Mouse (Mus musculus): ENCODE measurements at regions not wholly inside any gene's neighbourhood (a gene's known extent, or its start where the extent isn't known, plus 50 kb on each side); places are given as distances from the start of the nearest gene placed in this dataset.

- ATAC-seq (replicated peaks; ENCODE audit: insufficient number of reproducible peaks, low FRiP score, low TSS enrichment, poor library complexity, severe bottlenecking): no peak
Observed at GRCm38 (mm10) chr15:36895031-36895430, 112.5 kb downstream of the Zfp706 start.

DNA sequence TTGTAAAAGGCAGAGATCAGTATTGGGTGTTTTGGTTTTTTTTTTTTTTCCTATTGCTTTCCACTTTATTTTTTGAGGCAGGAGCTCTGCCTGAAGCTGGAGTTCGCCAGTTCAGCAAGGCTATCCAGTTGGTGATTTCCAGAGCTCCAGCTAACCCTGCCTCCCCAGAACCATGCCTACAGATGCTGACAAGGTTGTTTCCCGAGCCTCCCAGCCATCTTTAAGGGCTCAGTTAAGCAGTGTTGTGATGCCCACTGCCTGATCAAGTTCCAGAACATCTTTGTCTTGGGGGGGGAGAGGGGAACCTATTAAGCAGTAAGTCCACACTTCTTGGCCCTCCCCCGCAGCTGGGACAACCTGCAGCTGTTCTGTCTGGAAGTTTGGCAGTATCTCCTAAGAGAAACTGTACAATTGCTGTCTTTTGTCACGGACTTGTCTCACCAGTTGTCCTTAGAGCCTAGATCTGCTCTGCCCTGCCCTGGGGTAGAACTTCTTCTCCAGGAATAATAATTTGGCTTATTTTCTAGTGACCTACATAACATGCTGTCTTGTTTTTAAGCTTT is 114.1 kb downstream of the Zfp706 start:
- no peak for ATAC-seq (replicated peaks; ENCODE audit: insufficient number of reproducible peaks, low FRiP score, low TSS enrichment, poor library complexity, severe bottlenecking)

DNA sequence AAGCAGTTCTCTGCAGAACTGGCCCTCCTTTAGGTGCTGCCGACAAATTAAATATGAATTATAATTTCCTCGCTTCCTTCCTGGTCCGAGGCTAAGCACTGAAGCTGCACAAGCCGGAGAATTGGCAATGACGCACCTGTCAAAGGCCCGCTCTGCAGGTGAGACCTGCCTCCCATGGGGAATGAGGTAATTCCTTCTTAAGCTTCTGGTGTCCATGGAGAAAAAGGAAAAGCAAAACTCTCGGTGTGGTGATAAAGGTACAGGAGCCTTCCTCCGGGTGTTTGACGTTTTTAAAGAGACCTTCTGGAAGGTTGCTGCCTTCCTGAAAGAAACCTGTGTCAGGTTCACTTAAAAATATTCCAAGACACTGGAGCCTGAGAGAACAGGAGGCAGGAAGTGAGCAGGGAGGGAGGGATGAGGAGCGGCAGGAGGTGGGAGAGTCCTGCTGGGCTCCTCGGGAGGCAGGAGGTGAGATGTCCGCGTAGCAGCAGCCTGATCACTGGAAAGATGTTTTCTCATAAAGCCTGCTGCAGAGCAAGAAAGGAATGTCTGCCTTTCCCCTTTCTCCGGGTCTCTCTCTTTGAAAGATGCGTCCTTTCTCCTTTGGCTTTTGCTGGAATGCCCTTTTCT is 114.9 kb downstream of the Zfp706 start:
- no peak for ATAC-seq (replicated peaks; ENCODE audit: insufficient number of reproducible peaks, low FRiP score, low TSS enrichment, poor library complexity, severe bottlenecking)

DNA sequence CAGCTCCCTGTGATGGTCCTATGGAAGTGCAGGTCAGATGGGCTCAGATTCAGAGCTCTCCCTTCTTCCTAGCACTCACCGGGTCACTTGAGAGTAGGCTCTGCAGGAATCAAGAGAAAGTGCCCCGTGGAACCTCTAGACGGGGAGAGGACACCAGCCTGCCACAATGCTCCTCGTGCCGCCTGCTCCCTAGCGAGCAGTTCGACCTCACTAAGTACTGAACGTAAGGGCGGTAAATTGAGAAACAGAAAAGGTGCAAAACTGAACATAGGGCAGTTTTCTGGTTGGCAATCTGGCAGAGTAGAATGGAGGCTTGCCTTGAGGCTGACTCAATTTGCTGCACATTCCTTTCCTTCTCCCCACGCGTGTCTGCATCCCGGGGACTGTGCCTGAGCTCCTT is 115.7 kb downstream of the Zfp706 start:
- ATAC-seq (replicated peaks; ENCODE audit: insufficient number of reproducible peaks, low FRiP score, low TSS enrichment, poor library complexity, severe bottlenecking): no peak

- no peak for ATAC-seq (replicated peaks; ENCODE audit: insufficient number of reproducible peaks, low FRiP score, low TSS enrichment, poor library complexity, severe bottlenecking)
Observed at GRCm38 (mm10) chr15:36891296-36891695, 116.3 kb downstream of the Zfp706 start.

- ATAC-seq (replicated peaks; ENCODE audit: insufficient number of reproducible peaks, low FRiP score, low TSS enrichment, poor library complexity, severe bottlenecking): no peak
Observed at GRCm38 (mm10) chr15:36889072-36889471, 118.5 kb downstream of the Zfp706 start.

- peak; percentile 80 for ATAC-seq (replicated peaks; ENCODE audit: insufficient number of reproducible peaks, low FRiP score, low TSS enrichment, poor library complexity, severe bottlenecking)
Observed at GRCm38 (mm10) chr15:36888351-36889069, 119.1 kb downstream of the Zfp706 start.

DNA sequence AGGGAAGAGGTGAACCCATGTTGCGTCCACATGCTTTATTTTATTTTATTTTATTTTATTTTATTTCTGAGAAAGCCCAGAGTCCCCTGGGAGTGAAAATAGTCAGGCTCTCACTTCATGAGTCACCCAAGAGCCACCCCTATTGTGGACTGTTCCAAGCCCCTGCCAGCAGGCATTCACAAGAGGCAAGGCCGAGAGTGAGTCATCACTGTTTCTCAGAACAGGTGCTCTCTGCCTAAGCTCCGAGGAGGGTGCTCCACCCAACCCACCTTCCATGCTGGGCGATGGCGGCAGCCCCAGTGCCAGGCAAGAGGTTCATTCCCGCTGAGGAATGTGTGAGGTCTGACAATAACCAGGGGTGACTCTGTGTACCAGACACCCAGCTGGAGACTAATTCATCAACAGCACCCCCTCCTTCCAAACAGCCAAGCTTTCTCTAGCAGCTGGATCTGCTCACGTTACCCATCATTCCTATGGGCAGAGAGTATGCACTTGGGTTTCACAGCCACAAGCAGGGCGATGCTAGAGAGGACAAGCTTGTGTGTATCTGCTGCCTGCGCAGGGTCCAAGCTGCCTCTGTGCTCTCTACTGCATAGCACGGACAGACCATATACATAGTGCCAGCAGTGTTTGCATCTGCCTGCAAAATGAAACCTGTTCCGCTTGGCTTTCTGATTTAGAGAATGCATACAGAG is 122.8 kb downstream of the Zfp706 start:
- no peak for ATAC-seq (replicated peaks; ENCODE audit: insufficient number of reproducible peaks, low FRiP score, low TSS enrichment, poor library complexity, severe bottlenecking)

- ATAC-seq (replicated peaks; ENCODE audit: insufficient number of reproducible peaks, low FRiP score, low TSS enrichment, poor library complexity, severe bottlenecking): no peak
Observed at GRCm38 (mm10) chr15:36884074-36884473, 123.5 kb downstream of the Zfp706 start.

GRCm38 (mm10) chr15:36883156-36883555 is 124.4 kb downstream of the Zfp706 start:
- ATAC-seq (replicated peaks; ENCODE audit: insufficient number of reproducible peaks, low FRiP score, low TSS enrichment, poor library complexity, severe bottlenecking): no peak

DNA sequence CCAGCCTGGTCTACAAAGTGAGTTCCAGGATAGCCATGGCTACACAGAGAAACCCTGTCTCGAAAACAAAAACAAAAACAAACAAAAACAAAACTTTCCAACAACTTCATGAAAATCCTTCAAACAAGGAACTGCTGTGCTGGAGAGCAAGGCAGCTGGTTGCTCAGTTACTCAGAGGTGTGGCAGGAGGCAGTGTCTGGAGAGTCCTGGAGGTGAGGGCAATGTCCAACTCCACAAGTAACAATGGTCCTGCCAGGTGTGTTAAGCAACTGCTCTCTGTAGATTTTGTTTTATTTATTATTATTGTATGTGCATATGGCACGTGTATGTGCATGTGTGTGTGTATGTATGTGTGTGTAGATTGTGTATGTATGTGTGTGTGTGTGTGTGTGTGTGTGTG is 126.0 kb downstream of the Zfp706 start:
- no peak for ATAC-seq (replicated peaks; ENCODE audit: insufficient number of reproducible peaks, low FRiP score, low TSS enrichment, poor library complexity, severe bottlenecking)

- ATAC-seq (replicated peaks; ENCODE audit: insufficient number of reproducible peaks, low FRiP score, low TSS enrichment, poor library complexity, severe bottlenecking): no peak
Observed at GRCm38 (mm10) chr15:36880602-36881001, 127.0 kb downstream of the Zfp706 start.

DNA sequence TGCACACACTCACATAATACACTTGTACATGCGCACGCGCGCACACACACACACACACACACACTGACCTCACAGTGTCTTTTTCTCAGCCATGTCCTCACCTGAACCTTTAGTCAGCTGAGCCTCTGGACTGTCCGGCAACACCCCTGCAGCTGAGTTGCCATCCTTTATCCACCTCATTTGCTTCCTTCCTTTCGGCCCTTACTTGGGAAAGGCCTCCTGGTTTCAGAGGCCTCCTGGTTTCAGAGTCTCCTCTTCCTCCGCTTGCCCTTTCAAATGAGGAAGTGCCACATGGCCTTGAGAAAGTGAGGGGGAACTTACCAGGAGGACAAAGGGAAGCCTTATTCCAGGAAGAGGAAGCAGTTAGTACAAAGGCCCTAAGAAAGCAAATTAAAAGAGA is 128.0 kb downstream of the Zfp706 start:
- ATAC-seq (replicated peaks; ENCODE audit: insufficient number of reproducible peaks, low FRiP score, low TSS enrichment, poor library complexity, severe bottlenecking): peak; percentile 88

GRCm38 (mm10) chr15:36878960-36879359 is 128.6 kb downstream of the Zfp706 start:
- ATAC-seq (replicated peaks; ENCODE audit: insufficient number of reproducible peaks, low FRiP score, low TSS enrichment, poor library complexity, severe bottlenecking): no peak

- ATAC-seq (replicated peaks; ENCODE audit: insufficient number of reproducible peaks, low FRiP score, low TSS enrichment, poor library complexity, severe bottlenecking): no peak
Observed at GRCm38 (mm10) chr15:36878276-36878675, 129.3 kb downstream of the Zfp706 start.

- no peak for ATAC-seq (replicated peaks; ENCODE audit: insufficient number of reproducible peaks, low FRiP score, low TSS enrichment, poor library complexity, severe bottlenecking)
Observed at GRCm38 (mm10) chr15:36877501-36877900, 130.1 kb downstream of the Zfp706 start.

GRCm38 (mm10) chr15:36875980-36876778 is 131.4 kb downstream of the Zfp706 start:
- ATAC-seq (replicated peaks; ENCODE audit: insufficient number of reproducible peaks, low FRiP score, low TSS enrichment, poor library complexity, severe bottlenecking): peak; percentile 51; the same call in 1 of the 2 replicates

- no peak for ATAC-seq (replicated peaks; ENCODE audit: insufficient number of reproducible peaks, low FRiP score, low TSS enrichment, poor library complexity, severe bottlenecking)
Observed at GRCm38 (mm10) chr15:36874555-36874954, 133.0 kb downstream of the Zfp706 start.

DNA sequence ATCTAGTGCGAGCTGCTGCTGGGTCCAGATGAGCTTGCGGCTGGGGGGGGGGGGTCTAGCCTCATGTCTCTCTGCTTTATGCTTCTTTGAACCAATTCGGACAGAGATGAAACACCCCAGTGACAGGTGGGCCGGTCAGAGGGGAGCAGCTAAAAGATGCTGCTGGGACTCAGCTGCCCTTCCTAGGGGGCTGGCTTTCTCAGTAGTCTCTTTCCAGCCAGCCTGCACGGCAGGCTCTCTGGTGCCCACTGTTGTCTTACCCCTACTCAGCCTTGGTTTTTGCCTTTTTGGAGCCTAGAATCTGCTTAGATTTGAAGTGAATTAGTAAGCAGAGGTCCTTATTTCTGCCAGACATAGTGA is 133.7 kb downstream of the Zfp706 start:
- no peak for ATAC-seq (replicated peaks; ENCODE audit: insufficient number of reproducible peaks, low FRiP score, low TSS enrichment, poor library complexity, severe bottlenecking)
